Mouse (Mus musculus) G1E (cell line): Measurements from ENCODE around the gene Vill.

Source experiments
- CTCF ChIP-seq: IDR thresholded peaks from 2 replicates; pipeline ENCODE4 v1.5.1; 2012; ENCODE audit warnings: low read depth, low read length, inconsistent platforms, mixed read lengths
- GATA2 ChIP-seq: IDR thresholded peaks from 2 replicates; pipeline ENCODE4 v1.6.1; 2012; ENCODE audit warnings: low read depth, low read length, inconsistent platforms, borderline replicate concordance
- POLR2AphosphoS5 ChIP-seq: IDR thresholded peaks from 2 replicates; pipeline ENCODE4 v1.6.1; 2012; ENCODE audit warnings: low read depth, low read length, inconsistent platforms; ENCODE audit not compliant: insufficient replicate concordance

DNA sequence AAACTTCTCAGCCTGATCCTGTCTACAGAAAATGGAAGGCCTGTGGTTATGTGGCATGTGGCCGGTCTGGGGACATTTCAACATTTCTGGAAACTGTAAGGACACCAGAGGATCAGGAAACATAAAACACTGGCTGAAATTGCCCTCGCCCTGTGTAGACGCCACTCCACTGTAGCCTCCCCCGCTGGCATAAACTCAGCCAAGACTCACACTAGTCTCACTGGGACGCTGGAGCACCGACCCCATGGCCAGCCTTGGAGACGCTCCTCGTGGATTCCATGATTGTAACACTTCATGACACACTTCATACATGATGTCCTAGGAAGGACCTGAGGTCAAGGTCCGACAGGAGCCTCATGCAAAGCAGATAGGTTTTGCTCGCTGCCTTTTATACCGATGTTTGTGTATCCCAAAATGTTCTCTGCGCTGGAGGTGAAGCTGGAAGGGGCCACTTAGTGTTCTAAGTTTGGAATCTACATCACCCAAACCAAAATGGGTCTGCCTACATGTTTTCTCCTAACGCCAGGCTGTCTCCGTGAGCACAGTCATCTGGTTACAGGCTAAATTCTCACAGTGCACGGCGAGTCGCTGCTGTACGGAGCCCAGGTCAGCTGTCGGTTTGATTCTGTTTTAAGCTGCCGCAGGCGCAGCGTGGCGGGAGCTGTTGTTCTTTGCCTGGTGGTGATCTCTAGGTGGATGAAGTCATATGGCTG lies 48.4 kb upstream of the Vill start:
- no peak for TF ChIP-seq CTCF
- no peak for TF ChIP-seq GATA2
- TF ChIP-seq POLR2AphosphoS5 = no peak
